Mouse (Mus musculus) forebrain, embryonic 11.5 days (tissue): Measurements from ENCODE around the gene Rnf141. TPM values are rescaled to one million over a fixed set of nuclear protein-coding genes. Genes with fewer than 3 reads are reported as not detected.

Experiments used
- ATAC-seq: fragments of 200-750 bp; cut with Nextera tagmentation; replicated peaks from 2 replicates; pipeline ENCODE4 v1.8.0; 2017; ENCODE audit warnings: moderate TSS enrichment; ENCODE audit not compliant: low FRiP score
- DNase-seq: peaks from one replicate; pipeline ENCODE4 v3.0.0-alpha.2; 2017; ENCODE audit warnings: low spot score
- H3K27ac ChIP-seq: fragments of 300-500 bp; sonication (generic); 2 replicates; pipeline ENCODE4 v1.5.1; 2014; ENCODE audit warnings: low read depth, low read length
- H3K27me3 ChIP-seq: fragments of 300-500 bp; sonication (generic); 2 replicates; pipeline ENCODE4 v1.6.1; 2014; ENCODE audit warnings: mild to moderate bottlenecking, low read length, mixed read lengths; ENCODE audit not compliant: control insufficient read depth, insufficient read depth
- H3K36me3 ChIP-seq: fragments of 300-500 bp; sonication (generic); 2 replicates; pipeline ENCODE4 v1.6.1; 2014; ENCODE audit warnings: mild to moderate bottlenecking, low read length, moderate library complexity, mixed read lengths; ENCODE audit not compliant: control insufficient read depth, insufficient read depth
- H3K4me1 ChIP-seq: fragments of 300-500 bp; sonication (generic); replicated peaks from 2 replicates; pipeline ENCODE4 v1.6.1; 2014; ENCODE audit warnings: low read length, mixed read lengths; ENCODE audit not compliant: control insufficient read depth, insufficient read depth
- H3K4me2 ChIP-seq: fragments of 300-500 bp; sonication (generic); 2 replicates; pipeline ENCODE4 v1.6.1; 2014; ENCODE audit warnings: low read depth, mild to moderate bottlenecking, low read length, moderate library complexity, mixed read lengths; ENCODE audit not compliant: severe bottlenecking
- H3K4me3 ChIP-seq: fragments of 300-500 bp; sonication (generic); 2 replicates; pipeline ENCODE4 v1.5.1; 2014; ENCODE audit warnings: low read depth, low read length
- H3K9ac ChIP-seq: fragments of 300-500 bp; sonication (generic); 2 replicates; pipeline ENCODE4 v1.6.1; 2014; ENCODE audit warnings: low read length
- H3K9me3 ChIP-seq: fragments of 300-500 bp; sonication (generic); 2 replicates; pipeline ENCODE4 v1.6.1; 2016; ENCODE audit warnings: low read length, mixed read lengths; ENCODE audit not compliant: control insufficient read depth
- WGBS: fragments of 180-500 bp; shearing (Covaris S2); extraction: QIAGEN DNeasy Blood & Tissue Kit; methylation state at CpG from one replicate; pipeline ENCODE4 v1.1.7; 2014; 5-methylcytosine and 5-hydroxymethylcytosine counted together
- polyA plus RNA-seq: library from polyadenylated mRNA; unstranded; fragments of >200 nt; fragmentation: Nextera tagmentation; extraction: Ambion mirVana; gene quantifications from 2 replicates; pipeline ENCODE4 v1.2.1, GENCODE M21; 2014

The Rnf141 gene
- polyA plus RNA-seq, 1 experiment from 2014 or later: 30.6 TPM

DNA sequence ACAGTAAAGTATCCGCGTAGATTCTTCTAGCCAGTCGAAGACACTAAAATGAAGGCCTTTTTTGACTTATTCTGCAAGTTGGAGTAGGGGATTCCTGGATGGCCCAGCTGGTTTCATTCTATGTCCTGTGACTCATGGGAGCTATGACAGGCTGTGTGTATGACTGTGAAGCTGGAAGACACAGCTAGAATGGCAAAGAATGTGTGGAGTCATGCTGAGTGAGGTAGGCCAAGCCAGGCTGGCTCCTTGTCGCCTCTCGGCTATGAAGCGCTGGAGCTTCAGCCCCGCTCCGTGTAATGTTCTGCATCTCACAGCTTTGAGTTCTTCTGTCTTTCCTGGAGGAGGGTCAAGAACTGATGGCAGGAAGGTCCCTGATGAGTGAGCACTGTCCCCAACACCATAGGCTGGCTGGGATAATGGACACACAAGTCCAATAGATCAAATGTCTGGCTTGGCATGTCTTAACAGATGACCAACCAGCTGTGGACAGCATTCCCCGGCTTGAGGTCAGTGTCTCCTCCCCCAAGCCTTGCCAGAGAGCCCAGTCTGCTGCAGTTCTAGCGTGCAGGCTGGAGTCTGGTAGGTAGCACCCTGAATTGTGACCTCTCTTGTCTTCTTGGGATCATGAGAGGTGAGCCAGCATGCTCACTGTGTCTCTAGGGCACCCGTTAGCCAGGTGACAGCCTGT lies 46.4 kb downstream of the Rnf141 start:
- WGBS: 90% methylated on average over 11 of the region's 11 CpGs

DNA sequence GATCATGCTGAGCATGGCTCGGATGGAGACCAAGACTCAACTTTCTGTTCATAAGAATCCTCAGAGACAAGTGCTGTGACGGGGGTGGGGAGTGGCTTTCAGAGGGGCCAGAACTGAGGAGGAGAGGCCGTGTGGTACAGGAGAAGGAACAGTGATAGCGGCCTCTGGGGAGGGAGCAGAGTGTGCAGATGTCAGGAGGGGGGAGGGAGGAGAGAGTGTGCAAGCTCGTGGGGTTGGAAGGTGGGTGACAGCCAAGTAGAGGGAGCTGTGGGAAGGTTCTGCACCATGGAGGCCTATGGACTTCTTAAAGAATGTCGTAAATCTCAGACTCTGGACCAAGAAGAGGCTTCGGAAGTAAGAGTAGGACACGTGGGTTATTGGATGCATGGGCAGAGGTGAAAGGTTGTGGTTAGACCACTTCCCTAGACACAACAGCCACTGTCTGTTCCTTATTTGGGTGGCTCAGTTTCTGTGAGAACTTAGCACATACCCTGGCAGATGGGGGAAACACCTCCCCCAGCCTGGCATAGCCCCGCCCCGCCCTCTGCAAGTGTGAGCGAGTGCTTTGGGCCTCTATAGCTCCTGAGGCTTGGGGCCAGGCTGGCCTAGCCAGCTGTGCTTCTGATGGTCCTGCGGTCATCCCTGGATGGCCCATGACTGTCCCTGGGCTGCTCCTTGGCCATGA lies 47.7 kb downstream of the Rnf141 start:
- Histone ChIP-seq H3K36me3 (no peaks in the 10 kb centered on the region), H3K4me3 (no peak overlapping the region), H3K4me2 (no peak overlapping the region), H3K27ac (no peak overlapping the region), H3K27me3 (no peaks in the 10 kb centered on the region), H3K9ac (no peak overlapping the region), H3K9me3 (no peaks in the 10 kb centered on the region), H3K4me1 (no peaks in the 10 kb centered on the region)
- no peak for ATAC-seq
- WGBS: 78% methylated on average over 12 of the region's 12 CpGs
- DNase-seq: no peak

More for the DNA sequence above, 46.4 kb downstream of the Rnf141 start:
- ATAC-seq (no peak), DNase-seq (no peak)
- Histone ChIP-seq H3K4me1 (no peaks in the 10 kb centered on the region), H3K4me2 (no peak overlapping the region), H3K4me3 (no peak overlapping the region), H3K9ac (no peak overlapping the region), H3K27me3 (no peaks in the 10 kb centered on the region), H3K27ac (no peak overlapping the region), H3K9me3 (no peaks in the 10 kb centered on the region), H3K36me3 (no peaks in the 10 kb centered on the region)

DNA sequence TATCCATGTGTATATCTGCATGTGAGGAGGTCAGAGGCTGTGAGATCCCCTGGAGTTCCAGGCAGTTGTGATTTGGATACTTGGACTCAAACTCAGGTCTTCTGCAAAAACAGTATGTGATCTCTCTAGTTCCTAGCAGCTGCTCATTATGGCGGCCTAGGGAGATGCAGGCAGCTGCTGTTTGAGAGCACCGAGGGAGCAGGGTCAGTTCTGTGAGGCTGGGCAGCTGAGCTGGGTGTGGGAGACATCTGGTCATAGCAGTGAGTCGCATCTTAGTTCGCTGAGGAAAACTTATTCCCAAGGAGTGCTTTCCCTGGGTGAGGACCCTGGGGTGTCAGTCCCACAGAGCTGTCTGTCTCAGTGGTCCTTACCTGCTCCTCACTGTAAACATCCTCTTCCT lies 49.5 kb downstream of the Rnf141 start:
- ATAC-seq (no peak), DNase-seq (no peak)
- Histone ChIP-seq H3K4me1 (no peaks in the 10 kb centered on the region), H3K27ac (no peak overlapping the region), H3K4me2 (no peak overlapping the region), H3K27me3 (no peaks in the 10 kb centered on the region), H3K9me3 (no peaks in the 10 kb centered on the region), H3K9ac (no peak overlapping the region), H3K36me3 (no peaks in the 10 kb centered on the region), H3K4me3 (no peak overlapping the region)
- WGBS: 78% methylated on average over 4 of the region's 4 CpGs

DNA sequence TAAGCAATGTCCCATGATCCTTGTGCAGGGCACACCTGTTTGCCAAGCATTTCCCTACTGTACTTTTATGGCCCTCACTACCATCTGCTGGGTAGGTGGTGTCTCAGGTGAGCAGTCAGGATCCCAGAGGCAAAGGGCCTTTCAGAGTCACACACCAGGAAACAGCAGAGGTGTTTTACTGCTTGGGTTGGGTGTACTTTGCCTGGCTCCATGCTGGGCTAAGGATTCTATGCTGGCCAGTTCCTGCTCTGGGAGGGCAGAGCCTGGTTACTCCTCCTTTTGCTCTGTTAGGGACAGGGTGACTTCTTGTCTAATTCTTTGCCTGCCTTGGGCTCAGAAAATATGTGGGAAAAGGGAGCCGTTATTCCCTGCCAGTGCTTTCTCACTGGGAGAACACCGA lies 51.4 kb downstream of the Rnf141 start:
- Histone ChIP-seq H3K36me3 (no peaks in the 10 kb centered on the region), H3K9ac (no peak overlapping the region), H3K4me2 (no peak overlapping the region), H3K4me1 (no peaks in the 10 kb centered on the region), H3K9me3 (no peaks in the 10 kb centered on the region), H3K27me3 (no peaks in the 10 kb centered on the region), H3K4me3 (no peak overlapping the region), H3K27ac (no peak overlapping the region)
- no peak for DNase-seq
- 87% methylated on average over 2 of the region's 2 CpGs for WGBS
- no peak for ATAC-seq

DNA sequence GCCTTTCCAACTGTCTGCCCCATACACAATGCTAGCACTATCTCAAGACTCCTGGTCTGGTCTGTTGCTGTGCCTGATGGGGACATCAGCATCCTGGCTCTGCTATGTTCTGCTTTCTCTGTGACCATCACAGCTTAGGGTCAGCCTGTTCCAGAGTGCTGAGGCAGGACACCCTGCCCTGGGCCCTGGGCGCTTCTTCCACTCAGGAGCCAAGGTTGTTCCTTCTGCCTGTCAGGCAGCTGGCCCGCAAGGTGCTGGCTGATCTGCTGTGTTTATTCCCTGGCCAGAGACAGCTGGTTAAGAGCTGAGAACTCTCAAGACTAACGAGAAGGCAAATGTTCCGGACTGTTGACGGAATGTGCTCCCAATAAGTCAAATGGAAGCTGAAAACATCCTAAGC lies 52.1 kb downstream of the Rnf141 start:
- no peaks in the 10 kb centered on the region for H3K4me1 ChIP-seq
- no peak overlapping the region for H3K9ac ChIP-seq
- ATAC-seq: no peak
- no peak overlapping the region for H3K4me3 ChIP-seq
- no peak for DNase-seq
- WGBS: 85% methylated on average over 5 of the region's 5 CpGs
- no peak overlapping the region for H3K27ac ChIP-seq
- H3K36me3 ChIP-seq: no peaks in the 10 kb centered on the region
- no peaks in the 10 kb centered on the region for H3K9me3 ChIP-seq
- H3K4me2 ChIP-seq: no peak overlapping the region
- no peaks in the 10 kb centered on the region for H3K27me3 ChIP-seq

DNA sequence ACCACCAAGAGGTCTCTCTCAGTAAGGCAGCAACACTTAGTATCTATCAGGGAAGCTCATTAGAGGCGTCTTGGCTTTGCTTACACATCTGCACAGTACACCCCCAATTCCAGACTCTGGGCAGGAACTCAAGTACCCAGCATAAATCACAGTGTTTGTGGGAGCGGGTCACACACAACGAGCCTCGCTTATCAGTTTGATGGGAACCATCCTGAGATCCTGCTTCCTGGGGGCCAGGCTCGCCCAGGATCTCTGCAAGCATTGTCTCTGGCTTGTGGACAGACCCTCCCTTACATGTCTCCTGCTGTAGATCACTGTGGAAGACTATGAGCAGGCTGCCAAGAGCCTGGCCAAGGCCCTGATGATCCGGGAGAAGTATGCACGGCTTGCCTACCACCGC lies 53.4 kb downstream of the Rnf141 start:
- Histone ChIP-seq H3K27ac (no peak overlapping the region), H3K27me3 (no peaks in the 10 kb centered on the region), H3K4me2 (no peak overlapping the region), H3K9ac (no peak overlapping the region), H3K36me3 (no peaks in the 10 kb centered on the region), H3K4me3 (no peak overlapping the region), H3K4me1 (no peaks in the 10 kb centered on the region), H3K9me3 (no peaks in the 10 kb centered on the region)
- DNase-seq: no peak
- ATAC-seq: no peak
- 91% methylated on average over 8 of the region's 8 CpGs for WGBS

DNA sequence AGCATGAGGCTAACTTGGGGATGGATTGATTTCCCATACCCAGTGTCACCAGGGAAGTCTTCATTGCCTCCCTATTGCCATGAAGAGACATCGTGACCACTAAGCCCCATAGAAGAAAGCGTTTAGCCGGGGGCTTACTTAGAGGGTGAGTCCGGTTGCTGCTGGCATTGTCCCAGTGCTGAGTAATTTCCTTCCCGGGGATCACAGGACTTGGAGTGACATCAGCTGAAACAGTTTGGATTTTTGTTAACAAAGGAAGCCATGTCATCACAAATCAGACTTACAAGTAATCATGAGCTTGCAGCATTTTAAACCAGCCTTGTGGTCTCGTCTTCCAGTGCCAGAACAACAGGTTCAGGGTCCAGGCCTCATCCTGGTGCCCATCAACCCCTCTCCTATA lies 56.9 kb downstream of the Rnf141 start:
- Histone ChIP-seq H3K4me2 (no peak overlapping the region), H3K9ac (no peak overlapping the region), H3K27me3 (no peaks in the 10 kb centered on the region), H3K27ac (no peak overlapping the region), H3K4me1 (no peaks in the 10 kb centered on the region), H3K9me3 (no peaks in the 10 kb centered on the region), H3K4me3 (no peak overlapping the region), H3K36me3 (no peaks in the 10 kb centered on the region)
- ATAC-seq: no peak
- WGBS: 81% methylated on average over 6 of the region's 6 CpGs
- no peak for DNase-seq

DNA sequence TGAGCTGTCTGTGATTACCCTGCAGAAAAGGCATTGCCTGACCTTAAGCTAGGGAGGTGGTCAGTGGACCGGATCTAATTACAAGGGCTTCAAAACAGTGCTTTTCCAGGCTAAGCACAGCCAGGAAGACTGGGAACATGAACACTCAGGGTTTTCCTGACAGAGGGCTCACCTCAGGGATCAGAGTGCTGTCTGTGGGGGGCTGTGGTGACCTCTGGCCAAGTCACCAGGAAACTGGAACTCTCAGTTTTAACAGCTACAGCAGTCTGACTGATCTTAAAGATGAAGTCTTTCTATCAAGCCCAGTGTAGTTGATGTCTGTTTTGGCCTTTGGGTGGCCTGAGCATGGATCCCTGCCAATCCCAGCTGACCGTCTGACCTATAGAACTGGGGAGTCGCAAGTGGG lies 58.5 kb downstream of the Rnf141 start:
- WGBS: 85% methylated on average over 3 of the region's 3 CpGs
- no peak overlapping the region for H3K4me3 ChIP-seq
- H3K4me1 ChIP-seq: 0 out of 2 replicates have a peak, but pooled peaks cover 2% of the 10 kb centered on the region
- DNase-seq (no peak), ATAC-seq (no peak)
- no peak overlapping the region for H3K27ac ChIP-seq
- no peaks in the 10 kb centered on the region for H3K9me3 ChIP-seq
- H3K27me3 ChIP-seq: no peaks in the 10 kb centered on the region
- no peak overlapping the region for H3K4me2 ChIP-seq
- no peak overlapping the region for H3K9ac ChIP-seq
- H3K36me3 ChIP-seq: no peaks in the 10 kb centered on the region

DNA sequence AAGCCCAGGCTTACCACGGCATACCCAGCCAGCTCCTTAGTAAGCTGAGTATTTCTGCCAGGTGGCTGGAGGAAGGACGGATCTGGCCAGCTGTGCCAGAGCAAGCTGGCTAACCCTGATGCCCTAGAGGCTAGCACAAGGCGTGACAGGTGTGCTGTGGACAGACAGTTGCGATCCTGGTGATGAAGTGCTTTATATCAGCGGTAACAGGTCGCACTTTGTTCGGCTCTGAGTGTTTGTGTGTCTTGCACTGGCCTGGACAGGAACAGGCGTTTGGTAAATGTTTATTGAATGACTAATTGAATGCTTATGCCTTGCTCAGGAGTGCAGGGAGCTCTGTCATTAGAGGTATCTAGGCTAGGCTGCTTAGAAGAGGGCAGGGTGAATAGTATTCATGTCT lies 59.3 kb downstream of the Rnf141 start:
- no peak overlapping the region for H3K9ac ChIP-seq
- 0 out of 2 replicates have a peak, but pooled peaks cover 2% of the 10 kb centered on the region for H3K4me1 ChIP-seq
- no peak overlapping the region for H3K4me3 ChIP-seq
- H3K36me3 ChIP-seq: no peaks in the 10 kb centered on the region
- WGBS: 76% methylated on average over 8 of the region's 8 CpGs
- H3K27ac ChIP-seq: no peak overlapping the region
- H3K4me2 ChIP-seq: no peak overlapping the region
- H3K27me3 ChIP-seq: no peaks in the 10 kb centered on the region
- ATAC-seq: no peak
- no peak for DNase-seq
- no peaks in the 10 kb centered on the region for H3K9me3 ChIP-seq
